ENCODE assay signal across 17 mouse cellular contexts in the genomic region with DNA sequence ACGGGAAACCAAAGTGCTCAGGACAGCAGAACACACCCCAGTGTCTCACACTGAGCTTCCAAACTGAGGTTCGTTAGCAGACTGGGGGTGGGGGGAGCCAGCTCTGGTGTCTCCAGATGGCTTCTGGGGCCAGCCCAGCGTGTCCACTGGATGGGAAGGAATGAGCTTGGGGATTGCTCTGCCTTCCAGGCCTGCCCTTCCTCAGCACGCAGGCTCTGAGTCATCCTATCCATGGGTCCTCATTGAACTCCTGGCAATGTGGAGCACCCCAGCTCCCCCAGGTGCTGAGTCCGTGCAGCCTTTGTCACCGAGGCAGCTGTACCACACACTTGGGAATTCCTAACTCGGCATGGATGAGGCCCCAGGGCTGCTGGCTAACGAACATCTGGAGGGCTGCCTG. TPM values are rescaled to one million over a fixed set of nuclear protein-coding genes. Genes with fewer than 3 reads are reported as not detected.
DNase-seq lines count a peak whose midpoint lies in the region; ATAC-seq lines count a peak whose summit lies in the region.
"Had no signal": no experiment of that assay in that cellular context is flagged by ENCODE, and none has a peak within 500 bp of the region (broad histone marks: within the 10 kb centered on the region; RNA-seq: fewer than 3 reads in every experiment).

No protein-coding gene starts in this region.

- 54% methylated on average over 8 of the region's 8 CpGs for WGBS in forebrain, embryonic 10.5 days
- 41% methylated on average over 8 of the region's 8 CpGs for WGBS in forebrain, embryonic 16.5 days
- WGBS in midbrain, embryonic 10.5 days, result 63% methylated on average over 8 of the region's 8 CpGs
- 53% methylated on average over 8 of the region's 8 CpGs for WGBS in midbrain, embryonic 11.5 days
- WGBS in hindbrain, embryonic 16.5 days, result 46% methylated on average over 8 of the region's 8 CpGs
- WGBS in neural tube, embryonic 14.5 days, result 51% methylated on average over 8 of the region's 8 CpGs

- H3K4me1 ChIP-seq in forebrain, embryonic 10.5 days, result peaks cover 67% of the 10 kb centered on the region
- H3K4me1 ChIP-seq in forebrain, embryonic 16.5 days (replicated peaks; ENCODE audit: control insufficient read depth, insufficient read depth, low read length), result peaks cover 8% of the 10 kb centered on the region
- peaks cover 69% of the 10 kb centered on the region for H3K4me1 ChIP-seq in midbrain, embryonic 10.5 days
- H3K4me1 ChIP-seq in midbrain, embryonic 11.5 days (ENCODE audit: control insufficient read depth, insufficient read depth, low read length), result peaks cover 20% of the 10 kb centered on the region
- peaks cover 17% of the 10 kb centered on the region for H3K4me1 ChIP-seq in hindbrain, embryonic 16.5 days (ENCODE audit: control insufficient read depth, insufficient read depth, low read depth, low read length)
- H3K4me1 ChIP-seq in neural tube, embryonic 14.5 days (ENCODE audit: control insufficient read depth, insufficient read depth, low read length), result peaks cover 11% of the 10 kb centered on the region
- H3K4me1 ChIP-seq: intestine, embryonic 15.5 days had no signal

- H3K9ac ChIP-seq in forebrain, embryonic 16.5 days (replicated peaks; ENCODE audit: low read depth, low read length), result no peak overlapping the region
- no peak overlapping the region for H3K9ac ChIP-seq in midbrain, embryonic 11.5 days (ENCODE audit: low read length)
- no peak overlapping the region for H3K9ac ChIP-seq in hindbrain, embryonic 16.5 days (ENCODE audit: low read depth, low read length)
- H3K9ac ChIP-seq in neural tube, embryonic 14.5 days (replicated peaks; ENCODE audit: low read depth, low read length), result no peak overlapping the region
- H3K9ac ChIP-seq: heart, embryonic 13.5 days; intestine, embryonic 15.5 days; liver, embryonic 14.5 days; neural tube, embryonic 12.5 days had no signal

- no peak for DNase-seq in forebrain, embryonic 10.5 days (ENCODE audit: extremely low spot score, low spot score)
- no peak for DNase-seq in midbrain, embryonic 10.5 days (ENCODE audit: low spot score)
- no peak for DNase-seq in midbrain, embryonic 11.5 days (ENCODE audit: low spot score, missing footprints)
- no peak for DNase-seq in embryo, embryonic 11 days
- no peak for DNase-seq in adrenal gland, postnatal 10 days
- DNase-seq: B cell, adult 2 months; kidney, postnatal 14 days had no signal

- ATAC-seq in forebrain, embryonic 16.5 days, result no peak
- ATAC-seq in midbrain, embryonic 11.5 days (ENCODE audit: low FRiP score), result no peak
- ATAC-seq in hindbrain, embryonic 16.5 days, result no peak
- no peak for ATAC-seq in neural tube, embryonic 14.5 days (ENCODE audit: low read depth)

- no peak overlapping the region for H3K4me3 ChIP-seq in forebrain, embryonic 10.5 days
- H3K4me3 ChIP-seq in forebrain, embryonic 16.5 days (replicated peaks; ENCODE audit: low read length), result no peak overlapping the region
- no peak overlapping the region for H3K4me3 ChIP-seq in midbrain, embryonic 10.5 days
- no peak overlapping the region for H3K4me3 ChIP-seq in midbrain, embryonic 11.5 days (ENCODE audit: low read depth, low read length)
- no peak overlapping the region for H3K4me3 ChIP-seq in hindbrain, embryonic 16.5 days (ENCODE audit: low read length)
- H3K4me3 ChIP-seq in neural tube, embryonic 14.5 days (ENCODE audit: low read depth, low read length), result no peak overlapping the region
- H3K4me3 ChIP-seq: heart, embryonic 13.5 days; intestine, embryonic 15.5 days; neural tube, embryonic 12.5 days had no signal

- peaks cover 8% of the 10 kb centered on the region; the same call in 1 of the 2 replicates for H3K27me3 ChIP-seq in forebrain, embryonic 10.5 days (ENCODE audit: poor library complexity, severe bottlenecking)
- no peaks in the 10 kb centered on the region for H3K27me3 ChIP-seq in forebrain, embryonic 16.5 days (replicated peaks; ENCODE audit: control insufficient read depth, insufficient read depth, low read length)
- H3K27me3 ChIP-seq in midbrain, embryonic 10.5 days (ENCODE audit: low read depth, poor library complexity, severe bottlenecking), result peaks cover 22% of the 10 kb centered on the region; the same call in 1 of the 2 replicates
- no peaks in the 10 kb centered on the region for H3K27me3 ChIP-seq in midbrain, embryonic 11.5 days (ENCODE audit: control insufficient read depth, insufficient read depth, low read length)
- no peaks in the 10 kb centered on the region for H3K27me3 ChIP-seq in hindbrain, embryonic 16.5 days (replicated peaks; ENCODE audit: control insufficient read depth, insufficient read depth, low read length)
- no peaks in the 10 kb centered on the region for H3K27me3 ChIP-seq in neural tube, embryonic 14.5 days (ENCODE audit: control insufficient read depth, insufficient read depth, low read length)
- H3K27me3 ChIP-seq: heart, embryonic 13.5 days; intestine, embryonic 15.5 days had no signal

- no peaks in the 10 kb centered on the region for H3K9me3 ChIP-seq in forebrain, embryonic 10.5 days
- no peaks in the 10 kb centered on the region for H3K9me3 ChIP-seq in forebrain, embryonic 16.5 days (ENCODE audit: control insufficient read depth, low read length)
- no peaks in the 10 kb centered on the region for H3K9me3 ChIP-seq in midbrain, embryonic 10.5 days (replicated peaks)
- no peaks in the 10 kb centered on the region for H3K9me3 ChIP-seq in midbrain, embryonic 11.5 days (ENCODE audit: control insufficient read depth, low read length)
- H3K9me3 ChIP-seq in hindbrain, embryonic 16.5 days (ENCODE audit: control insufficient read depth, low read length), result no peaks in the 10 kb centered on the region
- H3K9me3 ChIP-seq in neural tube, embryonic 14.5 days (ENCODE audit: control insufficient read depth, low read length), result no peaks in the 10 kb centered on the region
- H3K9me3 ChIP-seq: G1E; heart, embryonic 13.5 days; intestine, embryonic 15.5 days; neural tube, embryonic 12.5 days had no signal

- no peaks in the 10 kb centered on the region for H3K36me3 ChIP-seq in forebrain, embryonic 10.5 days (replicated peaks)
- no peaks in the 10 kb centered on the region for H3K36me3 ChIP-seq in forebrain, embryonic 16.5 days (ENCODE audit: control insufficient read depth, insufficient read depth)
- no peaks in the 10 kb centered on the region for H3K36me3 ChIP-seq in midbrain, embryonic 10.5 days
- H3K36me3 ChIP-seq in midbrain, embryonic 11.5 days (ENCODE audit: control insufficient read depth, insufficient read depth, low read length), result no peaks in the 10 kb centered on the region
- no peaks in the 10 kb centered on the region for H3K36me3 ChIP-seq in hindbrain, embryonic 16.5 days (ENCODE audit: control insufficient read depth, insufficient read depth, low read length)
- H3K36me3 ChIP-seq in neural tube, embryonic 14.5 days (ENCODE audit: control insufficient read depth, insufficient read depth, low read length), result no peaks in the 10 kb centered on the region
- H3K36me3 ChIP-seq: G1E; heart, embryonic 13.5 days; intestine, embryonic 15.5 days; neural tube, embryonic 12.5 days had no signal

- H3K4me2 ChIP-seq in forebrain, embryonic 16.5 days (ENCODE audit: low read length), result no peak overlapping the region
- no peak overlapping the region for H3K4me2 ChIP-seq in midbrain, embryonic 11.5 days
- no peak overlapping the region for H3K4me2 ChIP-seq in hindbrain, embryonic 16.5 days (ENCODE audit: low read length)
- H3K4me2 ChIP-seq in neural tube, embryonic 14.5 days (ENCODE audit: low read depth, low read length), result no peak overlapping the region
- H3K4me2 ChIP-seq: heart, embryonic 13.5 days; intestine, embryonic 15.5 days had no signal

- peak overlapping the region; percentile 62 for H3K27ac ChIP-seq in forebrain, embryonic 10.5 days
- H3K27ac ChIP-seq in forebrain, embryonic 16.5 days (ENCODE audit: low read length), result no peak overlapping the region
- H3K27ac ChIP-seq in midbrain, embryonic 10.5 days (replicated peaks), result peak overlapping the region; percentile 53
- H3K27ac ChIP-seq in midbrain, embryonic 11.5 days (ENCODE audit: low read depth, low read length), result no peak overlapping the region
- H3K27ac ChIP-seq in hindbrain, embryonic 16.5 days (ENCODE audit: low read depth, low read length), result peak overlapping the region; percentile 73
- H3K27ac ChIP-seq in neural tube, embryonic 14.5 days (ENCODE audit: low read depth, low read length), result peak overlapping the region; percentile 74
- H3K27ac ChIP-seq: heart, embryonic 13.5 days; intestine, embryonic 15.5 days; liver, embryonic 14.5 days; macrophage; neural tube, embryonic 12.5 days; stomach, postnatal 0 days had no signal

RNA-seq across cellular contexts. Expression of a gene that starts 24.8 kb away (rescaled TPM):
- 1.5 and 1.8 TPM in 2 replicates for polyA plus RNA-seq in forebrain, embryonic 10.5 days (2016; fragmentation: Nextera tagmentation; extraction: Ambion mirVana)
- 21.6 and 28.1 TPM in 2 replicates for polyA plus RNA-seq in forebrain, embryonic 16.5 days (2015; fragmentation: Nextera tagmentation; extraction: Ambion mirVana)
- 1.2 and 1.9 TPM in 2 replicates for polyA plus RNA-seq in midbrain, embryonic 10.5 days (2016; fragmentation: Nextera tagmentation; extraction: Ambion mirVana)
- polyA plus RNA-seq in midbrain, embryonic 11.5 days (2014; fragmentation: Nextera tagmentation; extraction: Ambion mirVana), result 1.3 TPM in 2 replicates
- polyA plus RNA-seq in hindbrain, embryonic 16.5 days (2015; fragmentation: Nextera tagmentation; extraction: Ambion mirVana), result 35.6 and 46.6 TPM in 2 replicates
- 32.2 and 37.7 TPM in 2 replicates for polyA plus RNA-seq in neural tube, embryonic 14.5 days (2014; fragmentation: Nextera tagmentation; extraction: Ambion mirVana)
- total RNA-seq in adrenal gland, postnatal 10 days (2021), result 10 to 100 TPM; 16.3 to 23.5 TPM
- polyA plus RNA-seq: G1E had no signal

Comparison
In these comparisons a context has a peak if more than half of its experiments do, and no peak if none do; other contexts are left out.
1. H3K27ac ChIP-seq: peak in forebrain, embryonic 10.5 days (single experiment), midbrain, embryonic 10.5 days (single experiment), hindbrain, embryonic 16.5 days (single experiment) and neural tube, embryonic 14.5 days (single experiment); none in forebrain, embryonic 16.5 days (single experiment) and midbrain, embryonic 11.5 days (single experiment).